ENCODE assay signal across 9 mouse cellular contexts in genomic region chr6:32328028-32328427, GRCm38 (mm10).
A peak's percentile ranks its signal among the peaks of the same experiment; 100 is the strongest.
DNase-seq lines count a peak whose midpoint lies in the region; ATAC-seq and TF ChIP-seq lines count a peak whose summit lies in the region.
"Had no signal": no experiment of that assay in that cellular context is flagged by ENCODE, and none has a peak within 500 bp of the region (broad histone marks: within the 10 kb centered on the region; RNA-seq: fewer than 3 reads in every experiment).

No protein-coding gene starts in this region.

- intact Hi-C loops in heart, postnatal 10 days (cut with DNase I), result loop anchor here (1.0 to 2.0 kb wide), 3 partner anchors 69 to 263 kb away; no protein-coding TSS in a partner anchor

- no peak overlapping the region for H3K9ac ChIP-seq in forebrain, embryonic 11.5 days (ENCODE audit: low read length)
- no peak overlapping the region for H3K9ac ChIP-seq in lung, embryonic 14.5 days
- H3K9ac ChIP-seq: liver, embryonic 15.5 days had no signal

- WGBS in forebrain, embryonic 11.5 days, result 2% methylated on average over 8 of the region's 8 CpGs
- 4% methylated on average over 8 of the region's 8 CpGs for WGBS in lung, embryonic 14.5 days

- H3K9me3 ChIP-seq in E14TG2a.4 (ENCODE audit: low read length), result no peaks in the 10 kb centered on the region
- H3K9me3 ChIP-seq in forebrain, embryonic 11.5 days (ENCODE audit: control insufficient read depth, low read length), result no peaks in the 10 kb centered on the region
- no peaks in the 10 kb centered on the region for H3K9me3 ChIP-seq in lung, embryonic 14.5 days (ENCODE audit: low read depth, low read length)
- H3K9me3 ChIP-seq: liver, embryonic 15.5 days had no signal

- DNase-seq in c-Kit-positive CD71-negative TER-119-negative erythroid progenitor cells, embryonic 14.5 days (ENCODE audit: low read depth), result peak; percentile 35
- peak; percentile 88 for DNase-seq in forebrain, embryonic 11.5 days (ENCODE audit: low spot score)
- peak; percentile 83 to 88 for DNase-seq in heart, postnatal 10 days
- peak; percentile 80 to 83 for DNase-seq in kidney, postnatal 4 days
- peak; percentile 85 for DNase-seq in lung, embryonic 14.5 days
- peak; percentile 47 for DNase-seq in ovary, postnatal 14 days (ENCODE audit: low spot score)
- peak; percentile 51 to 54 for DNase-seq in thymus, postnatal 36 days

- H3K36me3 ChIP-seq in E14TG2a.4 (ENCODE audit: insufficient read depth, low read length), result no peaks in the 10 kb centered on the region
- H3K36me3 ChIP-seq in forebrain, embryonic 11.5 days (ENCODE audit: control insufficient read depth, insufficient read depth, low read length), result no peaks in the 10 kb centered on the region
- no peaks in the 10 kb centered on the region for H3K36me3 ChIP-seq in lung, embryonic 14.5 days (ENCODE audit: insufficient read depth)
- H3K36me3 ChIP-seq: liver, embryonic 15.5 days had no signal

- H3K4me3 ChIP-seq in E14TG2a.4 (replicated peaks; ENCODE audit: low read length), result no peak overlapping the region
- H3K4me3 ChIP-seq in forebrain, embryonic 11.5 days (ENCODE audit: low read depth, low read length), result no peak overlapping the region
- H3K4me3 ChIP-seq in lung, embryonic 14.5 days (ENCODE audit: low read depth, low read length), result no peak overlapping the region
- H3K4me3 ChIP-seq: liver, embryonic 15.5 days had no signal

- no peak overlapping the region for H3K27ac ChIP-seq in forebrain, embryonic 11.5 days (ENCODE audit: low read depth, low read length)
- no peak overlapping the region for H3K27ac ChIP-seq in lung, embryonic 14.5 days (ENCODE audit: low read depth)
- H3K27ac ChIP-seq: liver, embryonic 15.5 days had no signal

- peaks cover 7% of the 10 kb centered on the region; the same call in 1 of the 2 replicates for H3K27me3 ChIP-seq in E14TG2a.4 (ENCODE audit: insufficient read depth, low read length)
- H3K27me3 ChIP-seq in forebrain, embryonic 11.5 days (ENCODE audit: control insufficient read depth, insufficient read depth, low read length), result no peaks in the 10 kb centered on the region
- no peaks in the 10 kb centered on the region for H3K27me3 ChIP-seq in lung, embryonic 14.5 days (ENCODE audit: insufficient read depth, low read length)

- H3K4me2 ChIP-seq in forebrain, embryonic 11.5 days (ENCODE audit: low read depth, low read length, severe bottlenecking), result no peak overlapping the region
- no peak overlapping the region for H3K4me2 ChIP-seq in lung, embryonic 14.5 days
- H3K4me2 ChIP-seq: liver, embryonic 15.5 days had no signal

- peak; percentile 61; the same call in 1 of the 2 replicates for ATAC-seq in forebrain, embryonic 11.5 days (replicated peaks; ENCODE audit: low FRiP score)
- peak; percentile 70 for ATAC-seq in lung, embryonic 14.5 days (ENCODE audit: insufficient read depth)

- peak; percentile 69 for TF ChIP-seq CTCF in E14TG2a.4 (conservative IDR thresholded peaks at IDR 0.05; ENCODE audit: low read length)
- TF ChIP-seq CTCF in lung, embryonic 14.5 days (IDR thresholded peaks at IDR 0.05; ENCODE audit: low read depth), result peak; percentile 97

- peaks cover 16% of the 10 kb centered on the region for H3K4me1 ChIP-seq in E14TG2a.4 (replicated peaks; ENCODE audit: low read depth, low read length)
- H3K4me1 ChIP-seq in forebrain, embryonic 11.5 days (replicated peaks; ENCODE audit: control insufficient read depth, insufficient read depth, low read length), result no peaks in the 10 kb centered on the region
- H3K4me1 ChIP-seq in lung, embryonic 14.5 days (ENCODE audit: insufficient read depth), result no peaks in the 10 kb centered on the region
- H3K4me1 ChIP-seq: liver, embryonic 15.5 days had no signal

Comparison
In these comparisons a context has a peak if more than half of its experiments do, and no peak if none do; other contexts are left out.
1. DNase-seq: peak in every context shown above with its lines; median percentile 88 in forebrain, embryonic 11.5 days; 86 in heart, postnatal 10 days; 85 in lung, embryonic 14.5 days; 82 in kidney, postnatal 4 days; 52 in thymus, postnatal 36 days; 47 in ovary, postnatal 14 days; 35 in c-Kit-positive CD71-negative TER-119-negative erythroid progenitor cells, embryonic 14.5 days.